Mouse (Mus musculus) forebrain, postnatal 0 days (tissue): ENCODE data around the gene Bsph2. TPM values are rescaled to one million over a fixed set of nuclear protein-coding genes. Genes with fewer than 3 reads are reported as not detected.

ENCODE experiments used
- ATAC-seq: fragments of 200-750 bp; cut with Nextera tagmentation; 2 replicates; pipeline ENCODE4 v1.8.0; 2017; ENCODE audit warnings: mild to moderate bottlenecking, moderate library complexity
- DNase-seq: peaks from one replicate; pipeline ENCODE4 v3.0.0-alpha.2; 2015
- H3K27ac ChIP-seq: fragments of 300-500 bp; sonication (generic); 2 replicates; pipeline ENCODE4 v1.5.1; 2014; ENCODE audit warnings: low read depth, mild to moderate bottlenecking, antibody characterized with exemption, low read length, moderate library complexity, mixed read lengths
- H3K27me3 ChIP-seq: fragments of 300-500 bp; sonication (generic); 2 replicates; pipeline ENCODE4 v1.6.1; 2014; ENCODE audit warnings: mild to moderate bottlenecking, low read length, mixed read lengths; ENCODE audit not compliant: insufficient read depth
- H3K36me3 ChIP-seq: fragments of 300-500 bp; sonication (generic); 2 replicates; pipeline ENCODE4 v1.6.1; 2014; ENCODE audit warnings: mild to moderate bottlenecking, moderate library complexity; ENCODE audit not compliant: insufficient read depth
- H3K4me1 ChIP-seq: fragments of 300-500 bp; sonication (generic); 2 replicates; pipeline ENCODE4 v1.6.1; 2014; ENCODE audit warnings: antibody characterized with exemption; ENCODE audit not compliant: insufficient read depth
- H3K4me2 ChIP-seq: fragments of 300-500 bp; sonication (generic); 2 replicates; pipeline ENCODE4 v1.6.1; 2014; ENCODE audit warnings: low read depth, mild to moderate bottlenecking, moderate library complexity
- H3K4me3 ChIP-seq: fragments of 300-500 bp; sonication (generic); 2 replicates; pipeline ENCODE4 v1.5.1; 2014; ENCODE audit warnings: low read depth, low read length, mixed read lengths
- H3K9ac ChIP-seq: fragments of 300-500 bp; sonication (generic); 2 replicates; pipeline ENCODE4 v1.6.1; 2014; ENCODE audit warnings: mild to moderate bottlenecking
- H3K9me3 ChIP-seq: fragments of 300-500 bp; sonication (generic); 2 replicates; pipeline ENCODE4 v1.6.1; 2016; ENCODE audit warnings: low read length
- CTCF ChIP-seq: sonication (generic); IDR thresholded peaks from 2 replicates; pipeline ENCODE4 v1.5.1; 2016; ENCODE audit warnings: antibody characterized with exemption, control low read depth, low read depth
- WGBS: fragments of 180-500 bp; shearing (Covaris S2); extraction: QIAGEN DNeasy Blood & Tissue Kit; methylation state at CpG from one replicate; pipeline ENCODE4 v1.1.7; 2014; 5-methylcytosine and 5-hydroxymethylcytosine counted together
- polyA plus RNA-seq: library from polyadenylated mRNA; unstranded; fragments of >200 nt; fragmentation: Nextera tagmentation; extraction: Ambion mirVana; gene quantifications from 2 replicates; pipeline ENCODE4 v1.2.1, GENCODE M21; 2015
- total RNA-seq: library from RNA; depleted of rRNA; stranded (reverse); fragments of >200 nt; gene quantifications from 2 replicates; pipeline ENCODE4 v1.2.3, GENCODE M21; 2014; rRNA removed

Gene Bsph2
- total RNA-seq: not detected in 2 replicates
- not detected in 2 replicates for polyA plus RNA-seq

DNA sequence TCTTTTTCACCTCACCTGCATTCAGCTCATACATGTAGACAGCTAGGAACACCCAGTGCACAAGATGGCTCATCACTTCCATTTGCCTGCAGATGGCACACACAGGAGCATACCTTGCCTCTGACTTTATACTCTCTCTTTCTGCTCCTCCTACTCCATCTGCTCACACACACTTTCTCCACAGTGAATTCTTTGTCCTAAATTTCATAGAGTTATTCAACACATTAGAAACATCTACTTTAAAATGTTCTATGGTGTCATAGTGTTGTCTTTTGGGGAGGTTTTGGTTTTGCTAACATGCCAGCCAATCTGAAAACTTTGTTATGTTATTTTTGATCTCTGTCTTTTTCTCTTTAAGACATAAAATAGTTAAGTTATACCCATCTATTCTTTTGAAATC lies at the start of gene Bsph2:
Gene Bsph2 (minus strand): TSS at position 101 of the 400 bp plus-strand sequence.
- no peak for ATAC-seq
- H3K4me1 ChIP-seq: no peaks in the 10 kb centered on the region
- TF ChIP-seq CTCF: no peak

DNA sequence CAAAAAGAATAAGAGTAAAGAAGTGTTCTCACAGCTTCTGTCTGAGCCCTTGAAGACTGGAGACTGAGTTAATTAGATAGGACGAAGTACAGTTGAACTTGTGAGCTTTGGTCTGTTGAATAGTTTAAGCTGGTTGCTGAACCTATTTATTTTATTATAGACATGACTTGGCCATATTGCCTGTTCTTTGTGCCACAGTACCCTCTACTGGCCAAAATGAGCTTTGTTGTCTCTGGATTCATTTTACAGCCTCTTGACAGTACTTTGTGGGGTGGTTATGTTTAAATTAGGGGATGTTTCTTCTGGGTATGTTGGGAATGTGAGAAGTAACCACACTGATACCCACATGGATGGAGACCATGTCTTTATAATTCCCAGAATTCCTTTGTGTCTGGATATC lies 59.3 kb downstream of the Bsph2 start:
- DNase-seq: no peak

More for the DNA sequence above, at the start of gene Bsph2:
- Histone ChIP-seq H3K9me3 (peaks cover 17% of the 10 kb centered on the region; the same call in 1 of the 2 replicates), H3K4me3 (no peak within 1 kb of the TSS), H3K27me3 (no peaks in the 10 kb centered on the region), H3K9ac (no peak within 1 kb of the TSS), H3K27ac (no peak within 1 kb of the TSS), H3K4me2 (no peak within 1 kb of the TSS), H3K36me3 (no peaks in the 10 kb centered on the region)
- no peak for DNase-seq

More for the DNA sequence above, 59.3 kb downstream of the Bsph2 start:
- no peak overlapping the region for H3K4me3 ChIP-seq
- 0 out of 2 replicates have a peak, but pooled peaks cover 3% of the 10 kb centered on the region for H3K9me3 ChIP-seq
- H3K4me1 ChIP-seq: no peaks in the 10 kb centered on the region
- TF ChIP-seq CTCF: no peak
- H3K27ac ChIP-seq: no peak overlapping the region
- H3K4me2 ChIP-seq: no peak overlapping the region
- H3K36me3 ChIP-seq: no peaks in the 10 kb centered on the region
- no peak overlapping the region for H3K9ac ChIP-seq
- no peaks in the 10 kb centered on the region for H3K27me3 ChIP-seq
- ATAC-seq: no peak
- 79% methylated on average over 1 of the region's 1 CpGs for WGBS

Other genes starting within 250 kb of the Bsph2 start
- gene Pla2g4c, start 246.4 kb downstream of the Bsph2 start, total RNA-seq: 0.46 and 0.48 TPM in 2 replicates
- gene Pla2g4c, start 246.4 kb downstream of the Bsph2 start, polyA plus RNA-seq: 0.13 TPM in 1 of 2 replicates, not detected in the other
- gene Cabp5, start 172.9 kb downstream of the Bsph2 start, total RNA-seq: not detected in 2 replicates
- not detected in 2 replicates for gene Cabp5, start 172.9 kb downstream of the Bsph2 start, polyA plus RNA-seq
- not detected in 2 replicates for gene Bsph1, start 120.2 kb downstream of the Bsph2 start, total RNA-seq
- not detected in 2 replicates for gene Bsph1, start 120.2 kb downstream of the Bsph2 start, polyA plus RNA-seq
- not detected in 2 replicates for gene Sult2a5, start 52.9 kb upstream of the Bsph2 start, total RNA-seq
- gene Sult2a5, start 52.9 kb upstream of the Bsph2 start, polyA plus RNA-seq: not detected in 2 replicates
- not detected in 2 replicates for gene Sult2a2, start 162.4 kb upstream of the Bsph2 start, total RNA-seq
- not detected in 2 replicates for gene Sult2a2, start 162.4 kb upstream of the Bsph2 start, polyA plus RNA-seq